Mouse (Mus musculus) G1E (cell line): ENCODE results near the gene Rftn1. TPM values are rescaled to one million over a fixed set of nuclear protein-coding genes. Genes with fewer than 3 reads are reported as not detected.

Experiments
- ATAC-seq: 2 replicates; pipeline ENCODE4 v1.8.0; 2016; ENCODE audit warnings: mild to moderate bottlenecking; ENCODE audit not compliant: insufficient number of reproducible peaks, poor library complexity, low FRiP score, severe bottlenecking; ENCODE audit errors: extremely low read depth
- DNase-seq: peaks from one replicate; pipeline ENCODE4 v3.0.0; 2012; ENCODE audit warnings: low spot score
- H3K27me3 ChIP-seq: 2 replicates; pipeline ENCODE4 v1.6.1; 2012; ENCODE audit warnings: mild to moderate bottlenecking, low read length, inconsistent platforms; ENCODE audit not compliant: insufficient read depth
- H3K36me3 ChIP-seq: replicated peaks from 2 replicates; pipeline ENCODE3; 2012; ENCODE audit warnings: mild to moderate bottlenecking, inconsistent platforms
- H3K4me1 ChIP-seq: 2 replicates; pipeline ENCODE4 v1.6.1; 2012; ENCODE audit warnings: low read depth, low read length, inconsistent platforms, mixed read lengths; ENCODE audit not compliant: insufficient read depth
- H3K4me3 ChIP-seq: 2 replicates; pipeline ENCODE4 v1.5.1; 2012; ENCODE audit warnings: low read depth, mild to moderate bottlenecking, inconsistent platforms, low read length, moderate library complexity, mixed read lengths
- H3K9me3 ChIP-seq: replicated peaks from 2 replicates; pipeline ENCODE4 v1.6.1; 2012; ENCODE audit warnings: inconsistent platforms
- CTCF ChIP-seq: IDR thresholded peaks from 2 replicates; pipeline ENCODE4 v1.5.1; 2012; ENCODE audit warnings: low read depth, low read length, inconsistent platforms, mixed read lengths
- GATA1 ChIP-seq: IDR thresholded peaks from 2 replicates; pipeline ENCODE4 v1.6.1; 2012; ENCODE audit warnings: borderline replicate concordance, low read length, inconsistent platforms, mixed read lengths
- GATA2 ChIP-seq: IDR thresholded peaks from 2 replicates; pipeline ENCODE4 v1.6.1; 2012; ENCODE audit warnings: low read depth, low read length, inconsistent platforms, borderline replicate concordance
- POLR2AphosphoS5 ChIP-seq: IDR thresholded peaks from 2 replicates; pipeline ENCODE4 v1.6.1; 2012; ENCODE audit warnings: low read depth, low read length, inconsistent platforms; ENCODE audit not compliant: insufficient replicate concordance
- TAL1 ChIP-seq: conservative IDR thresholded peaks from 2 replicates; pipeline ENCODE4 v1.6.1; 2012; ENCODE audit warnings: low read depth, low read length, inconsistent platforms, mixed read lengths
- polyA plus RNA-seq: library from polyadenylated mRNA; stranded (reverse); fragments of >175 nt; gene quantifications from 2 replicates; pipeline ENCODE4 v1.2.3, GENCODE M21; 2012
- total RNA-seq, 2 experiments: library from RNA; stranded (forward) in 1 of 2; stranded (reverse) in 1 of 2; fragments of 200-1000 nt in 1 of 2; fragments of >200 nt in 1 of 2; fragmentation: Nextera tagmentation in 1 of 2; gene quantifications; 2 replicates each; pipeline ENCODE4 v1.2.3; 2014 to 2017

The Rftn1 gene
- total and polyA plus RNA-seq, 3 experiments: not detected

GRCm38 (mm10) chr17:50081647-50082046 is 108.8 kb downstream of the Rftn1 start:
- no peaks in the 10 kb centered on the region for H3K36me3 ChIP-seq

GRCm38 (mm10) chr17:50080991-50081390 is 109.5 kb downstream of the Rftn1 start:
- TF ChIP-seq TAL1 (no peak), CTCF (no peak), POLR2AphosphoS5 (no peak), GATA1 (no peak), GATA2 (no peak)
- H3K36me3 ChIP-seq: no peaks in the 10 kb centered on the region
- H3K27me3 ChIP-seq: no peaks in the 10 kb centered on the region
- H3K4me3 ChIP-seq: no peak overlapping the region
- H3K9me3 ChIP-seq: peaks cover 53% of the 10 kb centered on the region
- H3K4me1 ChIP-seq: no peaks in the 10 kb centered on the region
- no peak for ATAC-seq
- no peak for DNase-seq

More at GRCm38 (mm10) chr17:50081647-50082046, 108.8 kb downstream of the Rftn1 start:
- Histone ChIP-seq H3K4me3 (no peak overlapping the region), H3K27me3 (no peaks in the 10 kb centered on the region), H3K4me1 (no peaks in the 10 kb centered on the region), H3K9me3 (peaks cover 60% of the 10 kb centered on the region)
- ATAC-seq: no peak
- no peak for DNase-seq
- TF ChIP-seq POLR2AphosphoS5 (no peak), TAL1 (no peak), GATA2 (no peak), GATA1 (no peak), CTCF (no peak)

GRCm38 (mm10) chr17:50078749-50079148 is 111.7 kb downstream of the Rftn1 start:
- Histone ChIP-seq H3K36me3 (no peaks in the 10 kb centered on the region), H3K4me3 (no peak overlapping the region), H3K9me3 (peaks cover 35% of the 10 kb centered on the region), H3K4me1 (no peaks in the 10 kb centered on the region), H3K27me3 (no peaks in the 10 kb centered on the region)
- DNase-seq: no peak
- no peak for ATAC-seq
- TF ChIP-seq CTCF (no peak), TAL1 (no peak), GATA2 (no peak), GATA1 (no peak), POLR2AphosphoS5 (no peak)

- H3K9me3 ChIP-seq: peaks cover 29% of the 10 kb centered on the region
- no peak for ATAC-seq
- H3K36me3 ChIP-seq: no peaks in the 10 kb centered on the region
- DNase-seq: no peak
- H3K4me1 ChIP-seq: no peaks in the 10 kb centered on the region
- TF ChIP-seq CTCF (no peak), GATA2 (no peak), TAL1 (no peak), POLR2AphosphoS5 (no peak), GATA1 (no peak)
- H3K27me3 ChIP-seq: no peaks in the 10 kb centered on the region
- no peak overlapping the region for H3K4me3 ChIP-seq
Measured at GRCm38 (mm10) chr17:50072982-50073965, 117.2 kb downstream of the Rftn1 start.

GRCm38 (mm10) chr17:50071602-50071988 is 118.9 kb downstream of the Rftn1 start:
- TF ChIP-seq POLR2AphosphoS5 (no peak), CTCF (no peak), GATA1 (no peak), TAL1 (no peak), GATA2 (no peak)
- ATAC-seq: no peak; the same call in 1 of the 2 replicates
- Histone ChIP-seq H3K27me3 (no peaks in the 10 kb centered on the region), H3K9me3 (peaks cover 37% of the 10 kb centered on the region), H3K36me3 (no peaks in the 10 kb centered on the region), H3K4me3 (no peak overlapping the region), H3K4me1 (no peaks in the 10 kb centered on the region)
- no peak for DNase-seq
